Mouse (Mus musculus) hindbrain, embryonic 13.5 days (tissue): ENCODE measurements at regions not wholly inside any gene's neighbourhood (a gene's known extent, or its start where the extent isn't known, plus 50 kb on each side); places are given as distances from the start of the nearest gene placed in this dataset.

ENCODE experiments used
- ATAC-seq: fragments of 200-750 bp; cut with Nextera tagmentation; 2 replicates; pipeline ENCODE4 v1.8.0; 2017; ENCODE audit warnings: moderate TSS enrichment; ENCODE audit not compliant: low FRiP score
- H3K27ac ChIP-seq: fragments of 300-500 bp; sonication (generic); 2 replicates; pipeline ENCODE4 v1.5.1; 2015; ENCODE audit warnings: inconsistent platforms, mild to moderate bottlenecking, moderate library complexity
- H3K27me3 ChIP-seq: fragments of 300-500 bp; sonication (generic); 2 replicates; pipeline ENCODE4 v1.6.1; 2015; ENCODE audit warnings: mild to moderate bottlenecking, inconsistent platforms
- H3K36me3 ChIP-seq: fragments of 300-500 bp; sonication (generic); 2 replicates; pipeline ENCODE4 v1.6.1; 2015; ENCODE audit warnings: mild to moderate bottlenecking, inconsistent platforms
- H3K4me1 ChIP-seq: fragments of 300-500 bp; sonication (generic); replicated peaks from 2 replicates; pipeline ENCODE4 v1.6.1; 2015; ENCODE audit warnings: inconsistent platforms
- H3K4me2 ChIP-seq: fragments of 300-500 bp; sonication (generic); 2 replicates; pipeline ENCODE4 v1.6.1; 2015; ENCODE audit warnings: inconsistent platforms, mild to moderate bottlenecking, moderate library complexity
- H3K4me3 ChIP-seq: fragments of 300-500 bp; sonication (generic); 2 replicates; pipeline ENCODE4 v1.5.1; 2015; ENCODE audit warnings: mild to moderate bottlenecking, inconsistent platforms
- H3K9ac ChIP-seq: fragments of 300-500 bp; sonication (generic); 2 replicates; pipeline ENCODE4 v1.6.1; 2015; ENCODE audit warnings: mild to moderate bottlenecking, inconsistent platforms
- H3K9me3 ChIP-seq: fragments of 300-500 bp; sonication (generic); 2 replicates; pipeline ENCODE4 v1.6.1; 2016; ENCODE audit warnings: inconsistent platforms
- WGBS: fragments of 180-500 bp; shearing (Covaris S2); methylation state at CpG from one replicate; pipeline ENCODE4 v1.1.7; 2015; 5-methylcytosine and 5-hydroxymethylcytosine counted together

DNA sequence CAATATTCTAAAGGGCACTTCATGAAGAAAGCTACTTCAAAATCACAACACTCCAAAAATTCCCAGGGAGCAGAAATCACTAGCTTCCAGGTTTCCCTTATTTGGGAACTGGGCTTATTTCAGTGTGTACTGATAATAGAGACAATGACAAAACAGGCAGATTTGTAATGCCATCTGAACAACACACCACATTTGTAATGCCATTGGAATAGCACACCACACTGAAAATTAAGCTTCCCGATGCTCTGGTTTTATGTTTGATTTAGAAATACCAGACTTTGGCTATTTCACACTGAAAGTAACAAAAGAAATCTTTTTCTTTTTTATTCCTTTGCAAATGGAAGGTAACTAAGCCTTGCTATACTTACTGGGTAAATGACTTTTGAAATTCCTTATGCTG, 343.5 kb upstream of the Cdh20 start:
- H3K27me3 ChIP-seq, result no peaks in the 10 kb centered on the region
- WGBS, result 82% methylated on average over 1 of the region's 1 CpGs
- no peak for ATAC-seq

DNA sequence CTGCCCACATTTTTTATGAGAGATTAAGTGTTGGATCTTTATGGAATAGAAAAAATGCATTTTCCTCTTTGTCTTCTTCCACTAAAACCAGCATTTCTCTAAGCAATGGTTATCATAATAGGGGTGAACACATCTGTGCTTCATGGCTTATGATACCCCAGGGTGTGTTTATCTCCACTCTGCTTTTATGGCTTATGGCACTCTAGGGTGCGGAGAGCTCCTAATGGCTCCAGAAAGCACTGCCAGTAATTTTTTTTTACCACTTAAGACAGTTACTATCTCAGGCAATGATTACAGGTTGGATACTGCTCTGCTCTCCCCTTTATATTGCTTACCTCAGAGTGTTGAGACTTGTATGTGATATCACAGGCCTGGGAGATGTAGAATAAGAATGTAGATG, 343.0 kb upstream of the Cdh20 start:
- WGBS, result 67% methylated on average over 1 of the region's 1 CpGs
- H3K36me3 ChIP-seq, result no peaks in the 10 kb centered on the region
- no peaks in the 10 kb centered on the region for H3K27me3 ChIP-seq
- no peak overlapping the region for H3K9ac ChIP-seq
- H3K9me3 ChIP-seq, result no peaks in the 10 kb centered on the region
- H3K4me1 ChIP-seq, result no peaks in the 10 kb centered on the region
- H3K4me3 ChIP-seq, result no peak overlapping the region
- H3K4me2 ChIP-seq, result no peak overlapping the region
- H3K27ac ChIP-seq, result no peak overlapping the region
- peak; percentile 73; the same call in 1 of the 2 replicates for ATAC-seq

More for the DNA sequence above, 343.5 kb upstream of the Cdh20 start:
- Histone ChIP-seq H3K27ac (no peak overlapping the region), H3K9me3 (no peaks in the 10 kb centered on the region), H3K4me3 (no peak overlapping the region), H3K9ac (no peak overlapping the region), H3K4me1 (no peaks in the 10 kb centered on the region), H3K36me3 (no peaks in the 10 kb centered on the region), H3K4me2 (no peak overlapping the region)

DNA sequence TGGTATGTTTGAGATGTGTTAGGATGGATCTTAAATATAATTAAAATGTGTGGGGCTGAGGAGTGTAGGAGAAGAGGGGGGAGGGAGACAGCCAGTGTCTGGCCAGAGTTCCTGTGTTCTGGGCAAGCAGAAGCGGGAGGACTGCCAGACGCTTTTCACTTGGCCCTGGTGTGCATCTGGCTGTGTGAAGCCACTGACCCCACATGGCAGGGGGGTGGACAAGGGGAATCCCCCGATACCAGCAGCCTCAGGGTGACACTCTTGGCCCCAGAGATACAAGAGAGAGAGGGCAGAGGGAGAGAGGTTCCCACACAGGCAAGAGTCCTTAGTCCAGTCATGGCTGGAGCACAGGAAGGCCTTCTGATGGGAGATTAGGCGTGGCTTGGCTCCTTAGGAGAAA, 318.7 kb upstream of the Cdh20 start:
- no peaks in the 10 kb centered on the region for H3K4me1 ChIP-seq
- no peaks in the 10 kb centered on the region for H3K36me3 ChIP-seq
- H3K27ac ChIP-seq, result no peak overlapping the region
- no peak overlapping the region for H3K4me3 ChIP-seq
- no peak overlapping the region for H3K4me2 ChIP-seq
- WGBS, result 75% methylated on average over 4 of the region's 4 CpGs
- H3K9ac ChIP-seq, result no peak overlapping the region
- H3K27me3 ChIP-seq, result no peaks in the 10 kb centered on the region
- no peak for ATAC-seq
- no peaks in the 10 kb centered on the region for H3K9me3 ChIP-seq

DNA sequence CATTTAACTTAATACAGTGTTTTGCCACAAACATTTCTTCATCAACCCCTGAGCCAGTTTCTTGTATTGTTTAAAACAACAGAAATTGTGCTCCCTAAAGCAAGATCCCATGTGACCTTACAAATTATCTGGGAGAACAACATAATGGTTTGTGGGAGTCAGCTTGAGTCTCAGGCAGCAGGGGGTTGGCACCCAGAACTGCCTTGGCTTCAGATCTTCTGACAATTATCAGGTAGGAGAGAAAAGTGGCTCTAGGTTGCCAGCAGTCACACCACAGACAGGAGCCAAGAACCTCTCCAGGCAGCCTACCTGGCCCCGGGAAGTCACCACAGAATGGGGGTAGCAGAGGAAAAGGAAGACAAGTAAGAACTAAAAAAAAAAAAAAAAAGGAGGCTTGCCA, 299.8 kb upstream of the Cdh20 start:
- Histone ChIP-seq H3K9me3 (no peaks in the 10 kb centered on the region), H3K27me3 (no peaks in the 10 kb centered on the region), H3K36me3 (no peaks in the 10 kb centered on the region), H3K4me1 (no peaks in the 10 kb centered on the region), H3K9ac (no peak overlapping the region), H3K4me3 (no peak overlapping the region), H3K27ac (no peak overlapping the region), H3K4me2 (no peak overlapping the region)
- ATAC-seq, result no peak
- WGBS, result 70% methylated on average over 1 of the region's 1 CpGs

DNA sequence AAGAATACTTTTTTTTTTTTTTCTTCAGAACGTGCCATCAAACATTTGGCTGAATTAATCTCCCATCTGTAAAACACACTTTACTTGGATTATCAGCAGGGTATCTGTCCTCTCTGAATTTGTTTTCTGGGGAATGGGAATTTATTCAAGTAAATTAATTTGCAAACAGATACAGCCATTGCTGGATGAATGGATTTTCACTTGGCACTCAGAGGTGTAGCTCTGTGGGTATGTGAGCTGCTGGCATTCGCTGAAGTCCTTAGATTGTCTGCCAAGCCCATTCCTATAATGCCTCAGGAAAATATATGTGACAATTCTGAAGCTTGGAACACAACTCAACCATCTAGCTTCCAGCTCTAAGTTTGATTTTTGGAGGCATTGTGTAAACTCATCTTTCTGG, 288.6 kb upstream of the Cdh20 start:
- H3K36me3 ChIP-seq, result no peaks in the 10 kb centered on the region
- no peak overlapping the region for H3K4me3 ChIP-seq
- H3K27ac ChIP-seq, result no peak overlapping the region
- H3K4me2 ChIP-seq, result no peak overlapping the region
- 65% methylated on average over 2 of the region's 2 CpGs for WGBS
- no peak overlapping the region for H3K9ac ChIP-seq
- no peaks in the 10 kb centered on the region for H3K27me3 ChIP-seq
- no peak for ATAC-seq
- no peaks in the 10 kb centered on the region for H3K4me1 ChIP-seq
- H3K9me3 ChIP-seq, result no peaks in the 10 kb centered on the region
